Mouse (Mus musculus): ENCODE results near the gene Atp1a2. TPM values are rescaled to one million over a fixed set of nuclear protein-coding genes. Genes with fewer than 3 reads are reported as not detected.

Gene Atp1a2
- total RNA-seq, 1 experiment: 0.31 TPM

DNA sequence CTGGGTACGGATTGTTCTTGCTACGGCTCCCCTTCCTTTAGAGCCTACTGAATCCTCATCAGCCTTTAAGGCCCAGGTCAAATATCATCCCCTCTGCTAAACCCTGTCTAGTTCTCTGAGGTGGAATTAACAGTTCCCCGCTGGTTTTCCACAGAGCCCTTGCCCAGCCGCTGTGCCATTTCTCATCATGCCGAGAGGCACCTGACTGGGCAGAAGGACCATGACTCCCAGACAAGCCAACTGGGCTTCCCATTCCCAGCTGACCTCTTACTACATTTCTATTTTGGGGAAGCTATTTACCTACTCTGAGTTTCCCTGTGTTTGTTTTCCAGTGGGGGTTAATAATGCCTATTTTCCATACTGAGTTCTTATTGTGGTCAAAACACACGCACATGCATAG is 14.8 kb downstream of the Atp1a2 start:
- no peaks in the 10 kb centered on the region for H3K36me3 ChIP-seq (ENCODE audit: control insufficient read depth, insufficient read depth, low read length, poor library complexity, severe bottlenecking)
- no peaks in the 10 kb centered on the region for H3K9me3 ChIP-seq (ENCODE audit: control insufficient read depth, insufficient read depth, low read depth, low read length)
- no peak overlapping the region for H3K27ac ChIP-seq (ENCODE audit: insufficient read depth, low read depth, low read length, poor library complexity, severe bottlenecking)
- in situ Hi-C loops (cut with MboI; ENCODE audit: low sequenced_read_pairs in 2 of 2, unreplicated experiment in 2 of 2): no loop called here
- H3K4me1 ChIP-seq (ENCODE audit: control insufficient read depth in 2 of 2, insufficient read depth in 2 of 2, low read length in 2 of 2, poor library complexity in 1 of 2): peaks cover 0 to 4% of the 10 kb centered on the region in 2 experiments; a peak in 1 of 4 replicates
- no peak for DNase-seq (ENCODE audit: low read depth, low spot score)
- no peak overlapping the region for H3K9ac ChIP-seq (ENCODE audit: insufficient read depth, low read depth, low read length, poor library complexity, severe bottlenecking)
- H3K4me3 ChIP-seq (ENCODE audit: insufficient read depth in 1 of 2, low read depth in 1 of 2, low read length in 2 of 2, poor library complexity in 1 of 2, severe bottlenecking in 1 of 2): no peak overlapping the region
- no peak for TF ChIP-seq ZC3H11A (IDR thresholded peaks at IDR 0.05; ENCODE audit: borderline replicate concordance, low read depth, low read length)

DNA sequence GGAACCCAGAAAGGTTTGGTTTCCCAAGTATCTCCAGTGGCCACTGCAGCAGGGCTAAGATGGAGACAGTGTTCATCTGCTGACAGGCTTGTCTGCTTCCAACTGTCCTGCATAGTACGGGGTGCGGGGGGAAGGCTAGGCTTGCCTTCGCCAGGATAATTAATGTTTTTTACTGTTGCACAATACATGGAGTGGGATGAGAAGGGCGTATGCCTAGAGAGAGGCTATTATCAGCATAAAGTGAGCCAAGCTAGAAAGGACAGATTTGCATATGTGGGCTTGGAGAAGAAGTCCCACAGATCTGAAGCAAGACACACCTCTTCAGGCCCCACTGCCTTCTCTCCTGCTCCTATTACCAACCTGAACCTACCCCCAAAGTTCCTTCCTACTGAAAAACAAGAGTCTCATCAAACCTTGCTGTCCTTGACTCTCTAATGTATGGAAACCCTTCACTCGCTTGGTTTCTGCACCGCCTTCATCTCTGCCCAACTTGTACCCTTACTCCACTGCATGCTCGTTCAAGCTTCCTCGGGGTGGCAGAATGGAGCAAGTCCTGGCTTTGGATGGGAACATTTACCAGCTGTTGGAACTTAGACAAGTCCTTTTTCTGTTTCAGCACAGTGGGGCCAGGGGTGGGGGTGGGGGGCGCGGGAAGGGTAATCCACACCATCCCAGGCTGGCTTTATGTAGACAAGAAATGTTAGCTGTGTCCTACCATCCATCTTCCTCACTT is 16.2 kb downstream of the Atp1a2 start:
- H3K36me3 ChIP-seq (ENCODE audit: control insufficient read depth, insufficient read depth, low read length, poor library complexity, severe bottlenecking): no peaks in the 10 kb centered on the region
- DNase-seq (ENCODE audit: low read depth, low spot score): no peak
- peaks cover 0 to 4% of the 10 kb centered on the region in 2 experiments; a peak in 1 of 4 replicates for H3K4me1 ChIP-seq (ENCODE audit: control insufficient read depth in 2 of 2, insufficient read depth in 2 of 2, low read length in 2 of 2, poor library complexity in 1 of 2)
- no peak overlapping the region for H3K27ac ChIP-seq (ENCODE audit: insufficient read depth, low read depth, low read length, poor library complexity, severe bottlenecking)
- no peak overlapping the region for H3K4me3 ChIP-seq (ENCODE audit: insufficient read depth in 1 of 2, low read depth in 1 of 2, low read length in 2 of 2, poor library complexity in 1 of 2, severe bottlenecking in 1 of 2)
- TF ChIP-seq ZC3H11A (IDR thresholded peaks at IDR 0.05; ENCODE audit: borderline replicate concordance, low read depth, low read length) (no peak), MAFK (IDR thresholded peaks at IDR 0.05; ENCODE audit: insufficient read depth, low read depth, low read length) (no peak), HCFC1 (IDR thresholded peaks at IDR 0.05; ENCODE audit: borderline replicate concordance, insufficient read depth, low read length) (no peak), ZNF384 (IDR thresholded peaks at IDR 0.05; ENCODE audit: low read depth, low read length) (no peak), CHD2 (IDR thresholded peaks at IDR 0.05; ENCODE audit: low read depth, low read length) (no peak)
- H3K9me3 ChIP-seq (ENCODE audit: control insufficient read depth, insufficient read depth, low read depth, low read length): no peaks in the 10 kb centered on the region
- in situ Hi-C loops (cut with MboI; ENCODE audit: low sequenced_read_pairs in 2 of 2, unreplicated experiment in 2 of 2): no loop called here
- no peak overlapping the region for H3K9ac ChIP-seq (ENCODE audit: insufficient read depth, low read depth, low read length, poor library complexity, severe bottlenecking)

DNA sequence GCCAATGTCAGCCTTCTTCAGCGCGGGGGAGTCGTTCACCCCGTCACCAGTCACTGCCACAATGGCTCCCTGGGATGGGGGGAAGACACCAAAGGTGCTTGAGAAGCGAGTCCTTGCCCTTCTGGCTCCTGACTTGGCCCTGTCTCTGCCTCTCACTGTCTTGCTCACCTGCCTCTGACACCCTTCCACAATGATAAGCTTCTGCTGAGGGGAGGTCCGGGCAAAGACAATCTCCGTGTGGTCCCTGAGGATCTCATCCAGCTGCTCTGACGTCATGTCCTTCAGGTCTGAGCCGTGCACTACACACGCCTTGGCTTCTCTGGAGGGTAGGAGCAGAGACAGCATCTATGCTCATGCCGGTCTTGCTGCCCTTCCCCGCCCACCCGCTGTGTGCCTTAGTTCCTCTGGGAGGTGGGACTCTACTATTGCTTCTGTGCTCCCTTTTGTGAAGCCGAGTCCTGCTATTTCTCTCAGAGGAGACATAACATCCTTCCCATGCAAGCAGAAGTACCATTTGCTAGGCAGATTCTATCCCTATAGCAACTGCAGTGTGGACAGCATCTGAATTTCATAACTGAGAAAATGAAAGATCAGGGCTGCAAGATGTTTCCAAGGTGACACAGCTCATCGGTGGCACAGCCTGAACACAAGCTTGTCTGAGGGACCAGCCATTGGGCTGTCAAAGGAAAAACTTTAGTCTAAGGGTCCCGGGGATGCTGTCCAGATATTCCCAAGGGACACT is 17.9 kb downstream of the Atp1a2 start:
- DNase-seq (ENCODE audit: low read depth, low spot score): no peak
- TF ChIP-seq HCFC1 (IDR thresholded peaks at IDR 0.05; ENCODE audit: borderline replicate concordance, insufficient read depth, low read length): no peak
- no peak for TF ChIP-seq ZNF384 (IDR thresholded peaks at IDR 0.05; ENCODE audit: low read depth, low read length)
- TF ChIP-seq CHD2 (IDR thresholded peaks at IDR 0.05; ENCODE audit: low read depth, low read length): no peak
- no peak for TF ChIP-seq ZC3H11A (IDR thresholded peaks at IDR 0.05; ENCODE audit: borderline replicate concordance, low read depth, low read length)
- no peak for TF ChIP-seq MAFK (IDR thresholded peaks at IDR 0.05; ENCODE audit: insufficient read depth, low read depth, low read length)
- Histone ChIP-seq H3K9me3 (ENCODE audit: control insufficient read depth, insufficient read depth, low read depth, low read length) (no peaks in the 10 kb centered on the region), H3K9ac (ENCODE audit: insufficient read depth, low read depth, low read length, poor library complexity, severe bottlenecking) (no peak overlapping the region), H3K4me1 (ENCODE audit: control insufficient read depth in 2 of 2, insufficient read depth in 2 of 2, low read length in 2 of 2, poor library complexity in 1 of 2) (peaks cover 0 to 4% of the 10 kb centered on the region in 2 experiments; a peak in 1 of 4 replicates), H3K4me3 (ENCODE audit: insufficient read depth in 1 of 2, low read depth in 1 of 2, low read length in 2 of 2, poor library complexity in 1 of 2, severe bottlenecking in 1 of 2) (no peak overlapping the region), H3K27ac (ENCODE audit: insufficient read depth, low read depth, low read length, poor library complexity, severe bottlenecking) (no peak overlapping the region), H3K36me3 (ENCODE audit: control insufficient read depth, insufficient read depth, low read length, poor library complexity, severe bottlenecking) (no peaks in the 10 kb centered on the region)
- in situ Hi-C loops (cut with MboI; ENCODE audit: low sequenced_read_pairs in 2 of 2, unreplicated experiment in 2 of 2): no loop called here

GRCm38 (mm10) chr1:172278328-172278727 is 19.5 kb downstream of the Atp1a2 start:
- Histone ChIP-seq H3K4me3 (ENCODE audit: insufficient read depth in 1 of 2, low read depth in 1 of 2, low read length in 2 of 2, poor library complexity in 1 of 2, severe bottlenecking in 1 of 2) (no peak overlapping the region), H3K9me3 (ENCODE audit: control insufficient read depth, insufficient read depth, low read depth, low read length) (no peaks in the 10 kb centered on the region), H3K4me1 (ENCODE audit: control insufficient read depth in 2 of 2, insufficient read depth in 2 of 2, low read length in 2 of 2, poor library complexity in 1 of 2) (peaks cover 0 to 8% of the 10 kb centered on the region in 2 experiments; a peak in 1 of 4 replicates), H3K36me3 (ENCODE audit: control insufficient read depth, insufficient read depth, low read length, poor library complexity, severe bottlenecking) (no peaks in the 10 kb centered on the region), H3K9ac (ENCODE audit: insufficient read depth, low read depth, low read length, poor library complexity, severe bottlenecking) (no peak overlapping the region), H3K27ac (ENCODE audit: insufficient read depth, low read depth, low read length, poor library complexity, severe bottlenecking) (no peak overlapping the region)
- TF ChIP-seq ZC3H11A (IDR thresholded peaks at IDR 0.05; ENCODE audit: borderline replicate concordance, low read depth, low read length) (no peak), HCFC1 (IDR thresholded peaks at IDR 0.05; ENCODE audit: borderline replicate concordance, insufficient read depth, low read length) (no peak), CHD2 (IDR thresholded peaks at IDR 0.05; ENCODE audit: low read depth, low read length) (no peak), ZNF384 (IDR thresholded peaks at IDR 0.05; ENCODE audit: low read depth, low read length) (no peak), MAFK (IDR thresholded peaks at IDR 0.05; ENCODE audit: insufficient read depth, low read depth, low read length) (no peak)
- in situ Hi-C loops (cut with MboI; ENCODE audit: low sequenced_read_pairs in 2 of 2, unreplicated experiment in 2 of 2): no loop called here
- DNase-seq (ENCODE audit: low read depth, low spot score): no peak

Data from ES-E14 (cell line).